Mouse (Mus musculus): ENCODE measurements around the gene Ccl9. TPM values are rescaled to one million over a fixed set of nuclear protein-coding genes. Genes with fewer than 3 reads are reported as not detected.

The Ccl9 gene
- polyA plus RNA-seq (2014; fragmentation: Nextera tagmentation; extraction: Ambion mirVana), result 1.5 and 2.8 TPM in 2 replicates

DNA sequence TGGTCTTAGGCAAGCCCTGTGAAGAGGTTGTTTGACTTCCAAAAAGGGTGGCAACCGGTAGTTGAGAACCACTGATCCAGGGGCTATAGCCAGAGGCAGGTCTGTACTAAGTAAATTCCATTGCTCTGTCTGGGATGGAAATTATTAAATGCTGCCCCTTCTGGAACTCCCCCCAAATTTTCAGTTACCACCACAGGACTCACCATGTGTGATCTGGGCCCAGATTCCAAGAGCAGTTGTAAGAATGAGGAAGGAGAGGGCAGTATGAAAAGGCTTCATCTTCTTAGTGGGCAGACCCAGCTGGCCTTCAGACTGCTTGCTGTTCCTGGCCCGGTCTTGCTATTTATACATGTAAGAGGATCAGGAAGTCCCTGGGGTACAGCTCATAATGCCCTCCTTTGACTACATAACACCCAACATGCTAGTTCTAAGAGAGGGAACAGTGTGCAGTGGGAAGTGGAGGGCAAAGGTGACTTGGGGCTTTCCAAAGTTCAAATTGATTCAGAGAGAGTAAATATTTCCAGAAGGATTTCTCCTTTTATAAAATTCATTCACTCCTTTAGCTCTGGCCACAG lies at the start of gene Ccl9:
Gene Ccl9 (minus strand): TSS at position 451 of the 575 bp plus-strand sequence.
- 55% methylated on average over 2 of the region's 2 CpGs for WGBS

DNA sequence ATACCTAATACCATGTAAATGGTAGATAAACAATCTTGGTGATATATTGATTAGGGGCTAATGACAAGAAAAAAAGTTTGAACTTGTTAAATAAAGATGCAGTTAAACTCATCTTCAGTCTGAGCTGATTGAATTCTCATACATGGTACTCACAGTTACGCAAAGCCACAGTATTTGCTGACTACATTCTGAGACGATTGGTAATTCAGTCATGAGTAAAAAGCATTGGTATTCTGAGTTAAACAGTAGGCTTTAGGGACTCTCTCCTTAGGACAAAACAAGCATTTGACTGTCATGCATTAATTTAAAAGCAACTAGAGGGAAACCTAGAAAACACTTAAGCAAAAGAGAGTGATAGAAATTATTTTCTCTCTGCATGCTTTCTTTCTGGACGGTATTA lies 45.1 kb upstream of the Ccl9 start:
- H3K4me1 ChIP-seq (ENCODE audit: control insufficient read depth, insufficient read depth, low read length), result no peaks in the 10 kb centered on the region
- DNase-seq (ENCODE audit: low spot score, missing footprints) (no peak), ATAC-seq (ENCODE audit: low FRiP score) (no peak)
- H3K27ac ChIP-seq (ENCODE audit: low read depth, low read length), result no peak overlapping the region
- H3K27me3 ChIP-seq (ENCODE audit: control insufficient read depth, insufficient read depth, low read length), result no peaks in the 10 kb centered on the region
- no peak overlapping the region for H3K9ac ChIP-seq (ENCODE audit: low read length)
- H3K4me2 ChIP-seq, result no peak overlapping the region
- H3K36me3 ChIP-seq (ENCODE audit: control insufficient read depth, insufficient read depth, low read length), result no peaks in the 10 kb centered on the region
- H3K4me3 ChIP-seq (ENCODE audit: low read depth, low read length), result no peak overlapping the region
- H3K9me3 ChIP-seq (ENCODE audit: control insufficient read depth, low read length), result no peaks in the 10 kb centered on the region
- WGBS, result 92% methylated on average over 3 of the region's 3 CpGs

More for the DNA sequence above, at the start of gene Ccl9:
- Histone ChIP-seq H3K4me1 (ENCODE audit: control insufficient read depth, insufficient read depth, low read length) (no peaks in the 10 kb centered on the region), H3K36me3 (ENCODE audit: control insufficient read depth, insufficient read depth, low read length) (no peaks in the 10 kb centered on the region), H3K9me3 (ENCODE audit: control insufficient read depth, low read length) (no peaks in the 10 kb centered on the region), H3K4me2 (no peak within 1 kb of the TSS), H3K9ac (ENCODE audit: low read length) (no peak within 1 kb of the TSS), H3K27ac (ENCODE audit: low read depth, low read length) (no peak within 1 kb of the TSS), H3K27me3 (ENCODE audit: control insufficient read depth, insufficient read depth, low read length) (no peaks in the 10 kb centered on the region), H3K4me3 (ENCODE audit: low read depth, low read length) (no peak within 1 kb of the TSS)
- DNase-seq (ENCODE audit: low spot score, missing footprints) (no peak), ATAC-seq (ENCODE audit: low FRiP score) (no peak)

- no peak overlapping the region for H3K4me2 ChIP-seq
Observed at GRCm38 (mm10) chr11:83619037-83619436, 40.6 kb upstream of the Ccl9 start.

DNA sequence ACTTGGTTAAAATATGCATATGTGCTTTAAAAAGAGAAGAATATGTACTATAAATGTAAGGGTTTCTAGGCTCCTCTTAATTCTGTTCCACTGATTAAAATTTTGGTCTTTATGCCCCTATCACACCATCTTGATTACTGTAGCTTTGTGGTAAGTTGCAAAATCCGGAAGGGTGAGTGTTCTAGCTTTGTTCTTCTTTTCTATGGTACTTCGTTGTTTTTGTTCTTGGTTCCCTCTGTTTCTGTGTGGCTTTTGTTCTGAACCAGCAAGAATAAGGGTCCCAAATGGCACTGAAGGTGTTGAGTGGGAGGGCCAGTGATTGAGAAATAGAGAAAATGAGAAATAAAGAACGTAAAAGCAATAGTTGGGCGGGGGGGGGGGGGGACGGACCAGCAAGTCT lies 39.8 kb upstream of the Ccl9 start:
- no peak overlapping the region for H3K9ac ChIP-seq (ENCODE audit: low read length)
- H3K27ac ChIP-seq (ENCODE audit: low read depth, low read length), result no peak overlapping the region
- no peak overlapping the region for H3K4me2 ChIP-seq
- ATAC-seq (ENCODE audit: low FRiP score), result no peak
- no peaks in the 10 kb centered on the region for H3K9me3 ChIP-seq (ENCODE audit: control insufficient read depth, low read length)
- H3K4me3 ChIP-seq (ENCODE audit: low read depth, low read length), result no peak overlapping the region
- H3K4me1 ChIP-seq (ENCODE audit: control insufficient read depth, insufficient read depth, low read length), result no peaks in the 10 kb centered on the region
- no peak for DNase-seq (ENCODE audit: low spot score, missing footprints)
- H3K36me3 ChIP-seq (ENCODE audit: control insufficient read depth, insufficient read depth, low read length), result no peaks in the 10 kb centered on the region
- H3K27me3 ChIP-seq (ENCODE audit: control insufficient read depth, insufficient read depth, low read length), result no peaks in the 10 kb centered on the region
- WGBS, result 68% methylated on average over 4 of the region's 5 CpGs

More at GRCm38 (mm10) chr11:83619037-83619436, 40.6 kb upstream of the Ccl9 start:
- H3K9me3 ChIP-seq (ENCODE audit: control insufficient read depth, low read length), result no peaks in the 10 kb centered on the region
- whole genome bisulfite sequencing, result 97% methylated on average over 1 of the region's 1 CpGs
- no peak for ATAC-seq (ENCODE audit: low FRiP score)
- no peak overlapping the region for H3K9ac ChIP-seq (ENCODE audit: low read length)
- H3K27ac ChIP-seq (ENCODE audit: low read depth, low read length), result no peak overlapping the region
- no peak overlapping the region for H3K4me3 ChIP-seq (ENCODE audit: low read depth, low read length)
- no peaks in the 10 kb centered on the region for H3K36me3 ChIP-seq (ENCODE audit: control insufficient read depth, insufficient read depth, low read length)
- H3K27me3 ChIP-seq (ENCODE audit: control insufficient read depth, insufficient read depth, low read length), result no peaks in the 10 kb centered on the region
- no peak for DNase-seq (ENCODE audit: low spot score, missing footprints)
- H3K4me1 ChIP-seq (ENCODE audit: control insufficient read depth, insufficient read depth, low read length), result no peaks in the 10 kb centered on the region

DNA sequence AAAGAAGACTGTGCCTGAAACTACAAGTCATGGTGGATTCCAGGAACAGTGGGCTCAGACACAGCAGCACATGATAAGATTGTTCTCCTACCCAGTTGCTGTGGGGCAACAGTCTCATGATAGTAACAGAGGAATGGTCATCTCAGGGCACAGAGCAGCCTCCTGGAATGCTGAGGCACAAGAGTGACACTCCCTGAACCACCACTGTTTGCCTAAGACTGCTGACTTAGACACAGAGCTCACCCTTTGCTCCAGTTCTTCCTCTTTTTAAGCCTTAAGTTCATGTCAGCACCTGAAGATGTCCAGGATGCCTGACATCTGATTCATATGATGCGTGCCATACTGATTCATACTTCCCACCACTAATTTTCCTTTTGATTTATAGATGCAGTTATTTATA lies 38.1 kb upstream of the Ccl9 start:
- ATAC-seq (ENCODE audit: low FRiP score) (no peak), DNase-seq (ENCODE audit: low spot score, missing footprints) (no peak)
- H3K9ac ChIP-seq (ENCODE audit: low read length), result no peak overlapping the region
- H3K4me2 ChIP-seq, result no peak overlapping the region
- WGBS, result 90% methylated on average over 1 of the region's 1 CpGs
- no peaks in the 10 kb centered on the region for H3K4me1 ChIP-seq (ENCODE audit: control insufficient read depth, insufficient read depth, low read length)
- no peak overlapping the region for H3K4me3 ChIP-seq (ENCODE audit: low read depth, low read length)
- no peak overlapping the region for H3K27ac ChIP-seq (ENCODE audit: low read depth, low read length)
- no peaks in the 10 kb centered on the region for H3K27me3 ChIP-seq (ENCODE audit: control insufficient read depth, insufficient read depth, low read length)
- H3K36me3 ChIP-seq (ENCODE audit: control insufficient read depth, insufficient read depth, low read length), result no peaks in the 10 kb centered on the region
- H3K9me3 ChIP-seq (ENCODE audit: control insufficient read depth, low read length), result no peaks in the 10 kb centered on the region

GRCm38 (mm10) chr11:83610900-83611299 lies 32.5 kb upstream of the Ccl9 start:
- Histone ChIP-seq H3K36me3 (ENCODE audit: control insufficient read depth, insufficient read depth, low read length) (no peaks in the 10 kb centered on the region), H3K27me3 (ENCODE audit: control insufficient read depth, insufficient read depth, low read length) (no peaks in the 10 kb centered on the region), H3K4me3 (ENCODE audit: low read depth, low read length) (no peak overlapping the region), H3K27ac (ENCODE audit: low read depth, low read length) (no peak overlapping the region), H3K4me1 (ENCODE audit: control insufficient read depth, insufficient read depth, low read length) (no peaks in the 10 kb centered on the region), H3K4me2 (no peak overlapping the region), H3K9me3 (ENCODE audit: control insufficient read depth, low read length) (no peaks in the 10 kb centered on the region), H3K9ac (ENCODE audit: low read length) (no peak overlapping the region)
- no peak for DNase-seq (ENCODE audit: low spot score, missing footprints)
- 88% methylated on average over 2 of the region's 2 CpGs for WGBS
- ATAC-seq (ENCODE audit: low FRiP score), result no peak

DNA sequence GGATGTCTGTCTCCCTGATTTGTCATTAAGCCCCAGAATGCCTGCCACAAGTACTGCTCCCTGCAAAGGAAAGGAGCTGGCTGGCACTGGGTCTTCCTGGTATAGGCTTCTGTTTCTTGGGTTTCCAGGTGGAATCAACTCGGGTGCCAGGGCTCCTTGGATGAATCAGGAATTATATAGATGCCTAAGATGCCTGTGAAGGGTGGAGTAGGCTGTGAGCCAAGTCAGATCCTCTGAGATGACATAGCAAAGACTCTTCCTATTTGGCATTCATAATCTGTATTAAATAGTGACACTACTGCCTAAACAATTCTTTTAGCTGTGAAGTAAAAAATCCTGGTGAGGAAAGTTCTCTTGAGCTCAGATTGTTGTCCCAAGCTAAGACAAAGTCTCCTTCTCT lies 28.0 kb upstream of the Ccl9 start:
- no peak for ATAC-seq (ENCODE audit: low FRiP score)
- Histone ChIP-seq H3K9me3 (ENCODE audit: control insufficient read depth, low read length) (no peaks in the 10 kb centered on the region), H3K36me3 (ENCODE audit: control insufficient read depth, insufficient read depth, low read length) (no peaks in the 10 kb centered on the region), H3K27me3 (ENCODE audit: control insufficient read depth, insufficient read depth, low read length) (no peaks in the 10 kb centered on the region), H3K4me3 (ENCODE audit: low read depth, low read length) (no peak overlapping the region), H3K4me2 (no peak overlapping the region), H3K27ac (ENCODE audit: low read depth, low read length) (no peak overlapping the region), H3K4me1 (ENCODE audit: control insufficient read depth, insufficient read depth, low read length) (no peaks in the 10 kb centered on the region), H3K9ac (ENCODE audit: low read length) (no peak overlapping the region)
- no peak for DNase-seq (ENCODE audit: low spot score, missing footprints)
- WGBS, result 61% methylated on average over 1 of the region's 1 CpGs

GRCm38 (mm10) chr11:83605535-83605934 lies 27.1 kb upstream of the Ccl9 start:
- Histone ChIP-seq H3K9me3 (ENCODE audit: control insufficient read depth, low read length) (no peaks in the 10 kb centered on the region), H3K4me3 (ENCODE audit: low read depth, low read length) (no peak overlapping the region), H3K36me3 (ENCODE audit: control insufficient read depth, insufficient read depth, low read length) (no peaks in the 10 kb centered on the region), H3K9ac (ENCODE audit: low read length) (no peak overlapping the region), H3K4me1 (ENCODE audit: control insufficient read depth, insufficient read depth, low read length) (no peaks in the 10 kb centered on the region), H3K27me3 (ENCODE audit: control insufficient read depth, insufficient read depth, low read length) (no peaks in the 10 kb centered on the region), H3K4me2 (no peak overlapping the region), H3K27ac (ENCODE audit: low read depth, low read length) (no peak overlapping the region)
- ATAC-seq (ENCODE audit: low FRiP score), result no peak
- 94% methylated on average over 3 of the region's 3 CpGs for WGBS
- DNase-seq (ENCODE audit: low spot score, missing footprints), result no peak

DNA sequence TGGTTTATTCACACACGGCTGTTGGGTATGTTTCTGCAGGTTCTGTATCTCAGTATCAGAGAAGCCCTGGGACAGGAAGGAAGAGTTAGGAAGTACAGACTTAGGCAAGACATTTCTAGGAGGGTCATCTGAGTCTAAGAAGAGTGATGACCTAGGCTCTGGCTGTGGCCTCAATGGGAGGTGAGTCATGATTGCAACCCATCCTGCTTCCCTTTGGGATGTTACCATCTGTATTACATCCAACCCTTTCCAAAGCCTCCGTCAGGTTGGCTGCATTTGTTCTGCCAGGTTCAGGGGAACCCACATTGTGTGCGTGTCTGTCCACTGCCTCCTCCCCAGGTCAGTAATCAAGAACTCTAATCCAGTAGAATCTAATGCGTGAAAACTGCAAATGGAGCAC lies 26.3 kb upstream of the Ccl9 start:
- Histone ChIP-seq H3K36me3 (ENCODE audit: control insufficient read depth, insufficient read depth, low read length) (no peaks in the 10 kb centered on the region), H3K27ac (ENCODE audit: low read depth, low read length) (no peak overlapping the region), H3K9me3 (ENCODE audit: control insufficient read depth, low read length) (no peaks in the 10 kb centered on the region), H3K4me1 (ENCODE audit: control insufficient read depth, insufficient read depth, low read length) (no peaks in the 10 kb centered on the region), H3K4me3 (ENCODE audit: low read depth, low read length) (no peak overlapping the region), H3K27me3 (ENCODE audit: control insufficient read depth, insufficient read depth, low read length) (no peaks in the 10 kb centered on the region), H3K4me2 (no peak overlapping the region), H3K9ac (ENCODE audit: low read length) (no peak overlapping the region)
- WGBS, result 89% methylated on average over 4 of the region's 4 CpGs
- ATAC-seq (ENCODE audit: low FRiP score) (no peak), DNase-seq (ENCODE audit: low spot score, missing footprints) (no peak)

Data from midbrain, embryonic 11.5 days (tissue).